Mouse (Mus musculus) neural tube, embryonic 14.5 days (tissue): ENCODE data around the gene Dbn1. TPM values are rescaled to one million over a fixed set of nuclear protein-coding genes. Genes with fewer than 3 reads are reported as not detected.

Experiments used
- ATAC-seq: fragments of 200-750 bp; cut with Nextera tagmentation; 2 replicates; pipeline ENCODE4 v1.8.0; 2017; ENCODE audit warnings: low read depth, mild to moderate bottlenecking, moderate TSS enrichment, moderate library complexity
- H3K27ac ChIP-seq: fragments of 300-500 bp; sonication (generic); 2 replicates; pipeline ENCODE4 v1.5.1; 2014; ENCODE audit warnings: low read depth, mild to moderate bottlenecking, control low read depth, low read length, moderate library complexity, mixed read lengths
- H3K27me3 ChIP-seq: fragments of 300-500 bp; sonication (generic); 2 replicates; pipeline ENCODE4 v1.6.1; 2014; ENCODE audit warnings: low read length; ENCODE audit not compliant: control insufficient read depth, insufficient read depth
- H3K36me3 ChIP-seq: fragments of 300-500 bp; sonication (generic); 2 replicates; pipeline ENCODE4 v1.6.1; 2014; ENCODE audit warnings: low read length, mixed read lengths; ENCODE audit not compliant: control insufficient read depth, insufficient read depth
- H3K4me1 ChIP-seq: fragments of 300-500 bp; sonication (generic); 2 replicates; pipeline ENCODE4 v1.6.1; 2014; ENCODE audit warnings: low read length; ENCODE audit not compliant: control insufficient read depth, insufficient read depth
- H3K4me2 ChIP-seq: fragments of 300-500 bp; sonication (generic); 2 replicates; pipeline ENCODE4 v1.6.1; 2014; ENCODE audit warnings: mild to moderate bottlenecking, low read depth, low read length, control low read depth
- H3K4me3 ChIP-seq: fragments of 300-500 bp; sonication (generic); 2 replicates; pipeline ENCODE4 v1.5.1; 2014; ENCODE audit warnings: low read depth, low read length, control low read depth, mixed read lengths
- H3K9ac ChIP-seq: fragments of 300-500 bp; sonication (generic); replicated peaks from 2 replicates; pipeline ENCODE4 v1.6.1; 2014; ENCODE audit warnings: low read depth, mild to moderate bottlenecking, control low read depth, low read length, mixed read lengths
- H3K9me3 ChIP-seq: fragments of 300-500 bp; sonication (generic); 2 replicates; pipeline ENCODE4 v1.6.1; 2016; ENCODE audit warnings: low read length; ENCODE audit not compliant: control insufficient read depth
- WGBS: fragments of 180-500 bp; shearing (Covaris S2); extraction: QIAGEN DNeasy Blood & Tissue Kit; methylation state at CpG from one replicate; pipeline ENCODE4 v1.1.7; 2014; 5-methylcytosine and 5-hydroxymethylcytosine counted together
- polyA plus RNA-seq: library from polyadenylated mRNA; unstranded; fragments of >200 nt; fragmentation: Nextera tagmentation; extraction: Ambion mirVana; gene quantifications from 2 replicates; pipeline ENCODE4 v1.2.1, GENCODE M21; 2014

The Dbn1 gene
- polyA plus RNA-seq, 1 experiment from 2014 or later: 376 TPM

DNA sequence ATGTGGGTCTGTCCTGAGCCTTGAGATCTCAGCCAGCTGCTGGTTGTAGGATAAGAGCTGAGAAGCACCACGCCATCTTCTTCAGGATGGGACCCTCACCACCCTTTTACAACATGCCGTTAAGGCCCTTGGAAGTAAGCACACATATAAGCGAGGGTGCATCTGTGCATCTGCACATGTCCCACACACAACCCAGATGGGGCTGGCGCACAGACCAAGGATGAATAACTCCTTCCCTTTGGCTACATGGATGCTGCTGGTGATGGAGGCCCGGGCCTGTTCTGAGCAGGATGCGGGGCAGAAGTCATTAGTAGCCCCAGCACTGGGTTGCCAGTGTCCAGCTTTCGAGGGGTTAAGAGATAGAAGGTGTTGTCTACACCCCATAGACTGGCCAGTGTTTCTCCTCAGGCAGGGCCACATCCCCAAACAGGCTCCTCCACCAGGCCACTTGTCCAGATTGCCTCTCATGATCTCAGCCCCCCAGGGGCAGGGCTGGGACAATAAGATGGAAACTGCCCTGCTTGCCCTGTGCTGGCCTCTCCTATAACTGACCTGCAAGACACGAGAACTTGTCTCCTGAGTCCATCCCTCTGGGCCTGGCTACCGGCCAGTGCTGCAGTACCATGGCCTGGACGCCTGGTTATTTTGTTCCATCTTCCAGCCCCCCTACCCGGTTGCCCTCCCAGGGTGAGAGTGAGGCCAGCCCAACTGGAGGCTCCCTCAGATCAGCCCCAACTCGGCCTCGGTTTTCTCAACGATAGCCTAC lies 1.7 kb downstream of the Dbn1 start:
- peaks cover 17% of the 10 kb centered on the region for H3K36me3 ChIP-seq
- peak overlapping the region; percentile 100 for H3K9ac ChIP-seq
- no peak for ATAC-seq
- H3K4me2 ChIP-seq: peak overlapping the region; percentile 97
- H3K27me3 ChIP-seq: peaks cover 2% of the 10 kb centered on the region; the same call in 1 of the 2 replicates
- peak overlapping the region; percentile 99 for H3K4me3 ChIP-seq
- H3K27ac ChIP-seq: peak overlapping the region; percentile 99
- no peaks in the 10 kb centered on the region for H3K9me3 ChIP-seq
- 16% methylated on average over 14 of the region's 14 CpGs for whole genome bisulfite sequencing
- peaks cover 42% of the 10 kb centered on the region for H3K4me1 ChIP-seq

DNA sequence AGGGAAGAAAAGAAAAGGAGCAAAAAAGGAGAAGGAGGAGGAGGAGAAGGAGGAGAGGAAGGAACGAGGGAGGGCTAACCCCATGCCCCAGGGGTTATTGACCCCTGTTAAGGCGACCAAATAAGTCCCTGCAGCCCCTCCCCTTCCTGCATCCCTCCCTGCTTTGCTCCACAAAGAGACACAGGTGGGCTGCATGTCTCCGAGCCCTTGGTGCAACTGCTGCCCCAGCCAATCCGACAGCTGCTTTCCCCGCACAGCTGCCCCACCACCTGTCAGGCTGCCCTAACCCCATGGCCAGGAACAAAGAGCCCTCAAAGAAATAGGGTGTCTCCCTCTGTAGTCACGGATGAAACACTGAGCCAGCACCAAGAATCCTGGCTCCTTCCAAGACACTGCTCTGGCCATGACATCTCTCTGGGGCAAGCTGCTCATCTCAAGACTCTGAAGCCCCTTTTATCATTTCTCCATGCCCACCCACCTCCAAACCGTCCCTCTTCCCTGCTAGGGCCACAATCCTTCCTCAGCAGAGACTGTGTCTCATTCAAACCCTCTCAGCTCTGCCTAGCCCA lies 3.3 kb downstream of the Dbn1 start:
- peak overlapping the region; percentile 99 for H3K4me3 ChIP-seq
- H3K4me1 ChIP-seq: peaks cover 42% of the 10 kb centered on the region
- peak overlapping the region; percentile 74 for H3K27ac ChIP-seq
- no peak for ATAC-seq
- H3K9ac ChIP-seq: peak overlapping the region; percentile 100
- H3K9me3 ChIP-seq: no peaks in the 10 kb centered on the region
- WGBS: 10% methylated on average over 7 of the region's 7 CpGs
- peak overlapping the region; percentile 97 for H3K4me2 ChIP-seq
- H3K36me3 ChIP-seq: peaks cover 33% of the 10 kb centered on the region
- peaks cover 2% of the 10 kb centered on the region; the same call in 1 of the 2 replicates for H3K27me3 ChIP-seq

DNA sequence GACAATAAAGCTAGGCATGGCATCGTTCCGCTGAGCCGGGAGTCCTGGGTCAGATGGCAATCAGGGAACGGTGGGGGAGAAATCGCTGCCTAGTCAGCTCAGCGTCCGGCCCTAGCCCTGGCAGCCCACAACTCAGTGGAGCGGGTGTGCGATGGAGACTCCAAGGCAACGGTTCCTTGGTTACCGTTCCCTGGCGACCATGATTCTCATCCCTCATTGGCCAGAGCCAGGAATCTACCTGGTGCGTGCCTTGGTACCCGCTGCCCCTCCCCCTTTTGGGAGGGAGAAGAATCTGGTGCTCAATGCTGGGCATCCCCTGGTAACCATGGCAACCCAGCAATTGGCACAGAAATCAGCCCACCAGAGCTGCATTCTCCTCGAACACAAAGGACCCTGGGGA lies 4.3 kb downstream of the Dbn1 start:
- peak overlapping the region; percentile 43 for H3K9ac ChIP-seq
- peak overlapping the region; percentile 97 for H3K4me2 ChIP-seq
- H3K36me3 ChIP-seq: peaks cover 43% of the 10 kb centered on the region
- H3K4me1 ChIP-seq: peaks cover 42% of the 10 kb centered on the region
- H3K9me3 ChIP-seq: no peaks in the 10 kb centered on the region
- peak overlapping the region; percentile 99 for H3K4me3 ChIP-seq
- peak; percentile 84 for ATAC-seq
- peaks cover 2% of the 10 kb centered on the region; the same call in 1 of the 2 replicates for H3K27me3 ChIP-seq
- 3% methylated on average over 15 of the region's 15 CpGs for whole genome bisulfite sequencing
- H3K27ac ChIP-seq: peak overlapping the region; percentile 74

DNA sequence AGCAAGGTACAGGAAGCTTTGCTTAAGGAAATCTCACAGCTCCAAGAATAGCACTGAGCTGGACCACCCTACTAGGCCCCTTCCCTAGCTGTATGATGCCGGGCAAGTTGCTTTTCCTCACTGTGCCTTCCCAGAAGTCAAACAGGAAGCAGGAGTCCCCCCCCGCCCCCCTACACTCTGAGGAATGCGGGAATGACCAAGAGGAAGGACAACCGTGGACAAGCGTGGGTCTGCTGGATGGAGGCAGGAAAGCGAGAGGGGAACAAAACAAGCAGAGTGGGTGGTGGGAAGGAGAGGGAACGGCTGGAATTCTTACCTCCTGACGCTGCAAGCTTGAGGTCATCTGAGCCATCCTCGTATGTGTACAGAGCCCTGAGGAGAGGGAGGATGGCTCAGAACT lies 4.8 kb downstream of the Dbn1 start:
- no peaks in the 10 kb centered on the region for H3K9me3 ChIP-seq
- H3K4me1 ChIP-seq: peaks cover 42% of the 10 kb centered on the region
- H3K4me2 ChIP-seq: peak overlapping the region; percentile 97
- peak overlapping the region; percentile 99 for H3K4me3 ChIP-seq
- peaks cover 44% of the 10 kb centered on the region for H3K36me3 ChIP-seq
- 44% methylated on average over 9 of the region's 9 CpGs for WGBS
- H3K27me3 ChIP-seq: peaks cover 2% of the 10 kb centered on the region; the same call in 1 of the 2 replicates
- H3K27ac ChIP-seq: peak overlapping the region; percentile 74
- ATAC-seq: no peak
- peak overlapping the region; percentile 43 for H3K9ac ChIP-seq

DNA sequence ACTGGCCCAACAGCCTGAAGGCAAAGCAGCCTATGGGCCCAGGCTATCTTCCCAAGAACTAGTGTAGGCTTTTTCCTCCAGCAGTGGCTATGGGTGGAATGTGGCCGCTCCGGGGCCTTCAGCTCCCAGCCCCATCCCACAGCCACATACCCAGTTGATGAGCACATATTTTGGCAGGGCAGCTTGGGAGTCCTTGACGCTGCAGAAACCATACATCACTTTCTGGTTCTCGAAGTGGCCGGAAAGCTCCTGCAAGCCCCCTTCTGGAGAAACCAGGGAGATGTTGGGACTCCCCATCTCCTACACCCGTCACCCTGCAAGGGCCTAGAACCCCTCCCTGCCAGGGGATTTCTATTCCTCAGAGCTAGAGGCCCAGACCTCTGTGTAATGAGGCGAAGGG lies 5.4 kb downstream of the Dbn1 start:
- Histone ChIP-seq H3K36me3 (peaks cover 50% of the 10 kb centered on the region), H3K4me1 (peaks cover 42% of the 10 kb centered on the region)

DNA sequence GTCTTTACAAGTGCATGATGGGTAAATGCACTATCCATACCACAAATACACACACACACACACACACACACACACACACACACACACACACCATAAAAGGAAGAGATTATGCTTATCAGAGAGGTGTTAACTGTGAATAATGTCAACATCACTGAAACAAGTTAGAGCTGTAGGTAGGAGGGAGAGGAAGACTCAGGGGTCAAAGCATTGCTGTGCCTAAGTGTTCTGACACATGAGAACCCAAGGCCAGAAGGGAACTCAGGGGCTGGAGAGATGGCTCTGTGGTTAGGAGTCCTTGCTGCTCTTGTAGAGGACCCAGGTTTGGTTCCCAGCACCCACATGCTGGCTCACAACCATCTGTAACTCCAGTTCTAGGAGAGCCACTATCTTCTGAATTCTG lies 8.0 kb downstream of the Dbn1 start:
- no peak overlapping the region for H3K4me3 ChIP-seq
- H3K4me1 ChIP-seq: peaks cover 33% of the 10 kb centered on the region

More for the DNA sequence above, 5.4 kb downstream of the Dbn1 start:
- peak overlapping the region; percentile 99; the same call in 1 of the 2 replicates for H3K4me3 ChIP-seq
- peaks cover 2% of the 10 kb centered on the region; the same call in 1 of the 2 replicates for H3K27me3 ChIP-seq
- WGBS: 68% methylated on average over 7 of the region's 7 CpGs
- H3K4me2 ChIP-seq: peak overlapping the region; percentile 97; the same call in 1 of the 2 replicates
- H3K9me3 ChIP-seq: no peaks in the 10 kb centered on the region
- H3K9ac ChIP-seq: no peak overlapping the region
- ATAC-seq: no peak
- no peak overlapping the region for H3K27ac ChIP-seq

DNA sequence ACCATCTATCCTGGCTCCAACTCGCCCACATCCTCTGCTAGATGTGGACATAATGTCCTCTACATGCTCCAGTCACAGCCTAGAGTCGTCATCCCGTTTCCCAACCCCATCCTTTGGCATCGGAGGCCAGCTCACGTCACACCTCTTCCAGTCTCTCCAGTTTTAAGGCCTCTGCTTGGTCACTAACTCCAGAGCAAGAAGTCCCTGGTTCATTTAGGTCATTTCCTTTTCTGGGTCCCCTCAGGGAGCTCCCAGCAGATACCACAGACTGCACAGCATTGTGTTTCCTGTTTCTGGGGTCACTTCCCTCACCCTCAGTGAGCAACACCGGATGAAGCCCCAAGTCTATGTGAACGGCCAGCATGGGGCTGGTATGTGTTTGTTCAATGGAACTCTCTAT lies 8.9 kb downstream of the Dbn1 start:
- Histone ChIP-seq H3K27ac (no peak overlapping the region), H3K4me1 (peaks cover 33% of the 10 kb centered on the region)

More for the DNA sequence above, 8.0 kb downstream of the Dbn1 start:
- Histone ChIP-seq H3K9ac (no peak overlapping the region), H3K4me2 (no peak overlapping the region), H3K9me3 (no peaks in the 10 kb centered on the region), H3K36me3 (peaks cover 76% of the 10 kb centered on the region), H3K27ac (no peak overlapping the region), H3K27me3 (no peaks in the 10 kb centered on the region)
- no peak for ATAC-seq

DNA sequence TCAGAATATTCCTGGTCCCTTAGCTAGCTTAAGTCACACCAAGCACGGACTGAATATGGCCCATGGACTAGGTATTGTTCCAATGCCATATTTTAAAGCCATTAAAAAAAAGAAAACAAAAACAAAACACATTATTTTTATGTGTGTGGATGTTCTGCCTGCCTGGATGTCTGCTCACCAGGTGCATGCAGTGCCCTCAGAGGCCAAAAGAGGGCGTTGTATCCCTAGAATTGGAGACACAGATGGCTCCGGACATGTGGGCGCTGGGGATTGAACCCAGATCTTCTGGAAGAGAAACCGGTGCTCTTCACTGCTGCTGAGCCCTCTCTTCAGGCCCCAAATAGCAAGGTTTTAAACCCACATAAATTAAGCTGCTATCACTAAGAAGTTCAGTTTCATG lies 9.9 kb downstream of the Dbn1 start:
- Histone ChIP-seq H3K9me3 (no peaks in the 10 kb centered on the region), H3K4me2 (no peak overlapping the region), H3K27me3 (no peaks in the 10 kb centered on the region), H3K27ac (no peak overlapping the region), H3K4me3 (no peak overlapping the region), H3K9ac (no peak overlapping the region), H3K36me3 (peaks cover 93% of the 10 kb centered on the region), H3K4me1 (peaks cover 33% of the 10 kb centered on the region)
- WGBS: 61% methylated on average over 5 of the region's 5 CpGs
- no peak for ATAC-seq

More for the DNA sequence above, 8.9 kb downstream of the Dbn1 start:
- ATAC-seq: no peak
- Histone ChIP-seq H3K4me2 (no peak overlapping the region), H3K36me3 (peaks cover 85% of the 10 kb centered on the region), H3K4me3 (no peak overlapping the region), H3K9me3 (no peaks in the 10 kb centered on the region), H3K27me3 (no peaks in the 10 kb centered on the region), H3K9ac (no peak overlapping the region)
- 87% methylated on average over 7 of the region's 7 CpGs for WGBS

DNA sequence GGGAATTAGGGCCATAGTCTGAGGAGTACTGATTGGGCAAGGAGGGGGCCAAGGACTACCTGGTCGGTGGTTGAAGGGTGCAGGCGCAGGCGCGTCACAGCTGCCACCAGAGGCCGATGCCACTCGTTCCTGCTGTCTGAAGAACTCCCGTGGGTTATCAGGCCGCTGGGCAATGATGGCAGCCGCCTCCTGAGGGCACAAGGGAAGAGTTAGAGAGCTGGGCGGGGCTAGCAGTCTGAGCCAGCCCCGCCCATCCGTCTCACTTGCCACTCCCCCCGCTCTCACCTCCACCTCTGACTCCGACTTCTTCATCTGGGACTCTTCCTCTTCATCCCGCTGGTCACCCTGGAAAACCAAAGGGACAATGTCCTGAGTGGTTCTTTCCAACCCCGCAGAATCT lies 10.4 kb downstream of the Dbn1 start:
- Histone ChIP-seq H3K27ac (no peak overlapping the region), H3K27me3 (no peaks in the 10 kb centered on the region), H3K36me3 (peaks cover 89% of the 10 kb centered on the region), H3K9ac (no peak overlapping the region), H3K9me3 (no peaks in the 10 kb centered on the region), H3K4me1 (peaks cover 33% of the 10 kb centered on the region), H3K4me2 (no peak overlapping the region), H3K4me3 (no peak overlapping the region)
- no peak for ATAC-seq
- 71% methylated on average over 16 of the region's 16 CpGs for WGBS
